Mouse (Mus musculus) MEL (cell line): ENCODE data around the gene Zbtb22. TPM values are rescaled to one million over a fixed set of nuclear protein-coding genes. Genes with fewer than 3 reads are reported as not detected.

Source experiments
- DNase-seq: peaks from one replicate; pipeline ENCODE4 v3.0.0; 2011; ENCODE audit warnings: low read depth, low spot score
- H3K27ac ChIP-seq: 2 replicates; pipeline ENCODE4 v1.5.1; 2012; ENCODE audit warnings: low read depth, mild to moderate bottlenecking, control low read depth, low read length, moderate library complexity; ENCODE audit not compliant: control insufficient read depth
- H3K27me3 ChIP-seq, 2 experiments: fragments of 150-350 bp in 1 of 2; sonication (generic) in 1 of 2; 2 replicates each; pipeline ENCODE4 v1.6.1; 2012; ENCODE audit warnings: low read length in 2 of 2, mild to moderate bottlenecking in 2 of 2, improper control_type of control experiment in 1 of 2, moderate library complexity in 1 of 2; ENCODE audit not compliant: insufficient read depth in 2 of 2, control insufficient read depth in 1 of 2
- H3K36me3 ChIP-seq, 2 experiments: 2 replicates each; pipeline ENCODE4 v1.6.1; 2012 to 2014; ENCODE audit warnings: low read length in 2 of 2, improper control_type of control experiment in 1 of 2, inconsistent platforms in 1 of 2, mild to moderate bottlenecking in 1 of 2; ENCODE audit not compliant: insufficient read depth in 2 of 2, control insufficient read depth in 1 of 2
- H3K4me1 ChIP-seq, 2 experiments: fragments of 150-350 bp in 1 of 2; sonication (generic) in 1 of 2; 2 replicates each; pipeline ENCODE4 v1.6.1; 2012; ENCODE audit warnings: low read length in 2 of 2, improper control_type of control experiment in 1 of 2, mild to moderate bottlenecking in 1 of 2; ENCODE audit not compliant: insufficient read depth in 2 of 2, control insufficient read depth in 1 of 2
- H3K4me3 ChIP-seq, 2 experiments: fragments of 150-350 bp in 1 of 2; sonication (generic) in 1 of 2; 2 replicates each; pipeline ENCODE4 v1.5.1; 2012; ENCODE audit warnings: low read depth in 2 of 2, low read length in 2 of 2, mild to moderate bottlenecking in 2 of 2, moderate library complexity in 2 of 2, control low read depth in 1 of 2, improper control_type of control experiment in 1 of 2; ENCODE audit not compliant: control insufficient read depth in 1 of 2, insufficient read depth in 1 of 2
- H3K79me2 ChIP-seq: 2 replicates; pipeline ENCODE4 v1.6.1; 2012; ENCODE audit warnings: mild to moderate bottlenecking, low read length, moderate library complexity; ENCODE audit not compliant: control insufficient read depth, poor library complexity, insufficient read depth
- H3K9ac ChIP-seq: 2 replicates; pipeline ENCODE4 v1.6.1; 2012; ENCODE audit warnings: low read depth, mild to moderate bottlenecking, control low read depth, low read length, moderate library complexity; ENCODE audit not compliant: control insufficient read depth, poor library complexity, severe bottlenecking
- H3K9me3 ChIP-seq: fragments of 150-350 bp; sonication (generic); replicated peaks from 2 replicates; pipeline ENCODE4 v1.6.1; 2012; ENCODE audit warnings: mild to moderate bottlenecking, low read length, improper control_type of control experiment, moderate library complexity; ENCODE audit not compliant: insufficient read depth
- CHD1 ChIP-seq: IDR thresholded peaks from 2 replicates; pipeline ENCODE4 v1.6.1; 2012; ENCODE audit warnings: low read depth, mild to moderate bottlenecking, inconsistent platforms, low read length, improper control_type of control experiment
- CTCF ChIP-seq, 3 experiments: IDR thresholded peaks in 2 of 3; conservative IDR thresholded peaks in 1 of 3; 2 replicates each; pipeline ENCODE4 v1.5.1; 2011 to 2012; ENCODE audit warnings: low read length in 3 of 3, low read depth in 2 of 3, mild to moderate bottlenecking in 2 of 3, improper control_type of control experiment in 1 of 3, inconsistent platforms in 1 of 3, mixed read lengths in 1 of 3, moderate library complexity in 1 of 3; ENCODE audit not compliant: control insufficient read depth in 1 of 3, insufficient read depth in 1 of 3, poor library complexity in 1 of 3, severe bottlenecking in 1 of 3
- GABPA ChIP-seq: IDR thresholded peaks from 2 replicates; pipeline ENCODE4 v1.6.1; 2012; ENCODE audit warnings: low read depth, mild to moderate bottlenecking, inconsistent platforms, low read length, improper control_type of control experiment, moderate library complexity
- HCFC1 ChIP-seq: IDR thresholded peaks from 2 replicates; pipeline ENCODE4 v1.6.1; 2012; ENCODE audit warnings: low read depth, mild to moderate bottlenecking, inconsistent platforms, low read length, improper control_type of control experiment, moderate library complexity
- JUND ChIP-seq: IDR thresholded peaks from 2 replicates; pipeline ENCODE4 v1.6.1; 2011; ENCODE audit warnings: low read depth, mild to moderate bottlenecking, improper control_type of control experiment, low read length
- MEF2A ChIP-seq: IDR thresholded peaks from 2 replicates; pipeline ENCODE4 v1.6.1; 2014; ENCODE audit warnings: low read depth, mild to moderate bottlenecking, inconsistent platforms, low read length, improper control_type of control experiment; ENCODE audit not compliant: poor library complexity, insufficient replicate concordance, severe bottlenecking; ENCODE audit errors: extremely low read depth
- MXI1 ChIP-seq: IDR thresholded peaks from 2 replicates; pipeline ENCODE4 v1.6.1; 2011; ENCODE audit warnings: mild to moderate bottlenecking, low read depth, low read length, improper control_type of control experiment
- MYB ChIP-seq: IDR thresholded peaks from 2 replicates; pipeline ENCODE4 v1.6.1; 2011; ENCODE audit warnings: mild to moderate bottlenecking, low read depth, low read length, improper control_type of control experiment
- MYC ChIP-seq: IDR thresholded peaks from 2 replicates; pipeline ENCODE4 v1.6.1; 2011; ENCODE audit warnings: low read depth, mild to moderate bottlenecking, low read length, improper control_type of control experiment, moderate library complexity
- NELFE ChIP-seq: IDR thresholded peaks from 2 replicates; pipeline ENCODE4 v1.6.1; 2011; ENCODE audit warnings: low read depth, low read length, improper control_type of control experiment
- NRF1 ChIP-seq: IDR thresholded peaks from 2 replicates; pipeline ENCODE4 v1.6.1; 2014; ENCODE audit warnings: low read depth, mild to moderate bottlenecking, inconsistent platforms, low read length, improper control_type of control experiment, moderate library complexity; ENCODE audit not compliant: poor library complexity, insufficient read depth, severe bottlenecking
- RCOR1 ChIP-seq: IDR thresholded peaks from 2 replicates; pipeline ENCODE4 v1.6.1; 2012; ENCODE audit warnings: low read depth, mild to moderate bottlenecking, inconsistent platforms, low read length, improper control_type of control experiment
- SIN3A ChIP-seq: IDR thresholded peaks from 2 replicates; pipeline ENCODE4 v1.6.1; 2012; ENCODE audit warnings: low read length, improper control_type of control experiment, inconsistent platforms
- TAL1 ChIP-seq: IDR thresholded peaks from 2 replicates; pipeline ENCODE4 v1.6.1; 2012; ENCODE audit warnings: mild to moderate bottlenecking, inconsistent platforms, low read length, moderate library complexity, mixed read lengths
- USF2 ChIP-seq, 2 experiments: IDR thresholded peaks; 2 replicates each; pipeline ENCODE4 v1.6.1; 2011 to 2012; ENCODE audit warnings: improper control_type of control experiment in 2 of 2, low read length in 2 of 2, borderline replicate concordance in 1 of 2, inconsistent platforms in 1 of 2, low read depth in 1 of 2, mild to moderate bottlenecking in 1 of 2; ENCODE audit not compliant: insufficient read depth in 1 of 2
- ZKSCAN1 ChIP-seq: IDR thresholded peaks from 2 replicates; pipeline ENCODE4 v1.6.1; 2012; ENCODE audit warnings: low read depth, mild to moderate bottlenecking, inconsistent platforms, low read length, improper control_type of control experiment, moderate library complexity
- ZMIZ1 ChIP-seq: IDR thresholded peaks from 2 replicates; pipeline ENCODE4 v1.6.1; 2012; ENCODE audit warnings: low read depth, mild to moderate bottlenecking, inconsistent platforms, low read length, improper control_type of control experiment, moderate library complexity
- ZNF384 ChIP-seq: IDR thresholded peaks from 2 replicates; pipeline ENCODE4 v1.6.1; 2012; ENCODE audit warnings: low read depth, mild to moderate bottlenecking, inconsistent platforms, low read length, improper control_type of control experiment
- polyA plus RNA-seq, 2 experiments: library from polyadenylated mRNA; stranded (reverse) in 1 of 2; unstranded in 1 of 2; fragments of >175 nt in 1 of 2; fragments of >200 nt in 1 of 2; gene quantifications; 2 replicates each; pipeline versions ENCODE4 v1.2.1 to v1.2.4; 2012; ENCODE audit warnings: low replicate concordance in 2 of 2, low read depth in 1 of 2; ENCODE audit not compliant: insufficient read length in 2 of 2, insufficient read depth in 1 of 2, missing spikeins in 1 of 2
- total RNA-seq: library from RNA; depleted of rRNA; stranded (reverse); fragments of 300-350 nt; gene quantifications from 2 replicates; pipeline ENCODE4 v1.2.3, GENCODE M21; 2012

The Zbtb22 gene
- total and polyA plus RNA-seq, 3 experiments: 18.6 to 30.0 TPM; not detected in 1

DNA sequence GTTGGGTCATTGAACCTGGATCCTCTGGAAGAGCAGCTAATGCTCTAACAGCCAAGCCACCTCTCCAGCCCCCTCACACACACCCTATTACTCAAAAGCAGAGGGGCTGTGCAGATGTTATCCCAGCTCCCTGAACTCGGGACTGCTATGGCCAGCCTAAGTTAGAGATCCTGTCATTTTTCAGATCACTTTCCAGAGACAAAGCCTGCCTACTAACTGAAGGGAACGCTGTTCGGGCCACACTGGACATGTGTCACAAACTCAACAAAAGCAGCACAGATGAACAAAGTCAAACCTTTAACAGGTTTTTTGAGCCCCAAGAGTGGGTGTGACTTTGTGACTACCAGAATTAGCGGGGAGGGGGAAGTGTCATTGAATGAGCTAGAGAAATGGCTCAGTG lies 37.2 kb downstream of the Zbtb22 start:
- Histone ChIP-seq H3K27ac (peak overlapping the region; percentile 95), H3K4me1 (peaks cover 0 to 13% of the 10 kb centered on the region in 2 experiments; a peak in 2 of 4 replicates), H3K36me3 (peaks cover 10 to 18% of the 10 kb centered on the region in 2 experiments), H3K4me3 (peak overlapping the region; percentile 82 to 87), H3K79me2 (peaks cover 40% of the 10 kb centered on the region), H3K27me3 (no peaks in the 10 kb centered on the region), H3K9ac (peak overlapping the region; percentile 99), H3K9me3 (no peaks in the 10 kb centered on the region)
- TF ChIP-seq NRF1 (no peak), MYC (0 out of 2 replicates have a peak, but pooled peaks have one; percentile 33), CTCF (IDR thresholded peaks at IDR 0.05 in 2 of 3, conservative IDR thresholded peaks at IDR 0.05 in 1 of 3; ENCODE audit: control insufficient read depth in 1 of 3, insufficient read depth in 1 of 3, low read depth in 2 of 3, low read length in 3 of 3, poor library complexity in 1 of 3, severe bottlenecking in 1 of 3) (no peak), JUND (no peak), CHD1 (0 out of 2 replicates have a peak, but pooled peaks have one; percentile 53), NELFE (no peak), ZNF384 (no peak), MXI1 (peak; percentile 41; the same call in 1 of the 2 replicates), MYB (0 out of 2 replicates have a peak, but pooled peaks have one; percentile 14), HCFC1 (no peak), GABPA (no peak), RCOR1 (no peak), ZMIZ1 (0 out of 2 replicates have a peak, but pooled peaks have one; percentile 36), ZKSCAN1 (no peak), MEF2A (no peak), USF2 (IDR thresholded peaks at IDR 0.05; ENCODE audit: borderline replicate concordance in 1 of 2, insufficient read depth in 1 of 2, low read depth in 1 of 2, low read length in 2 of 2) (no peak), SIN3A (peak; percentile 64), TAL1 (no peak)
- DNase-seq: peak; percentile 46

DNA sequence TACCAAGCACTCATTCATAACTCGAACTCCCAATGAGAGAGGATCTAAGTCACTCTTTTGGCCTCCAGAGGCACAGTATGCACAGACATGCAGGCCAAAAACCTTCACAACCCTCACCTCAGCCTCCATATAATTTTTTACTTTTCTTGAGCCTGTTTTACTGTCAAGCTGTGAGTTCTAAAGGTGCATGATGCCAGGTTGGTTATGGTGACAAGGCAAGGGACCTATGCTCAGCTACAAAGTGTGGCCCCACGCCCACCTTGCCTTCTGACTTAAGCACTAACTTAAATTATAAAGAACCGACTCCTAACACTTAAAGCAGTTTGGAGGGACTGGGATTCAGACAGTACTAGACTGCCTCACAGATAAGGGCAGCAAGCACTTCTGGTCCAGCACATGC lies 37.6 kb downstream of the Zbtb22 start:
- peak overlapping the region; percentile 82 to 87 for H3K4me3 ChIP-seq
- peak overlapping the region; percentile 95 for H3K27ac ChIP-seq
- no peak for DNase-seq
- peaks cover 10 to 18% of the 10 kb centered on the region in 2 experiments for H3K36me3 ChIP-seq
- H3K9me3 ChIP-seq: no peaks in the 10 kb centered on the region
- H3K9ac ChIP-seq: peak overlapping the region; percentile 99
- peaks cover 0 to 13% of the 10 kb centered on the region in 2 experiments; a peak in 2 of 4 replicates for H3K4me1 ChIP-seq
- peaks cover 40% of the 10 kb centered on the region for H3K79me2 ChIP-seq
- no peaks in the 10 kb centered on the region for H3K27me3 ChIP-seq
- peak; percentile 73; the same call in 1 of the 2 replicates for TF ChIP-seq CHD1
- TF ChIP-seq JUND: no peak
